16 mouse cellular contexts compared by ENCODE assay signal in genomic region chr17:73068321-73068992, GRCm38 (mm10). TPM values are rescaled to one million over a fixed set of nuclear protein-coding genes. Genes with fewer than 3 reads are reported as not detected.
DNase-seq lines count a peak whose midpoint lies in the region; ATAC-seq and TF ChIP-seq lines count a peak whose summit lies in the region.
"Had no signal": no experiment of that assay in that cellular context is flagged by ENCODE, and none has a peak within 500 bp of the region (broad histone marks: within the 10 kb centered on the region; RNA-seq: fewer than 3 reads in every experiment).

No protein-coding gene starts in this region.

- H3K4me1 ChIP-seq in liver, embryonic 12.5 days, result no peaks in the 10 kb centered on the region
- H3K4me1 ChIP-seq in liver, embryonic 11.5 days (replicated peaks; ENCODE audit: control insufficient read depth, insufficient read depth, low read length), result peaks cover 8% of the 10 kb centered on the region; the same call in 1 of the 2 replicates
- peaks cover 30% of the 10 kb centered on the region for H3K4me1 ChIP-seq in stomach, embryonic 15.5 days

- H3K4me2 ChIP-seq in liver, embryonic 12.5 days, result no peak overlapping the region
- H3K4me2 ChIP-seq in liver, embryonic 11.5 days, result no peak overlapping the region
- H3K4me2 ChIP-seq in stomach, embryonic 15.5 days, result no peak overlapping the region

- no peak overlapping the region for H3K9ac ChIP-seq in liver, embryonic 12.5 days
- H3K9ac ChIP-seq in liver, embryonic 11.5 days (ENCODE audit: low read depth, low read length), result no peak overlapping the region
- H3K9ac ChIP-seq in stomach, embryonic 15.5 days, result no peak overlapping the region

- no peaks in the 10 kb centered on the region for H3K9me3 ChIP-seq in liver, embryonic 12.5 days (replicated peaks)
- H3K9me3 ChIP-seq in liver, embryonic 11.5 days (ENCODE audit: control insufficient read depth, low read length), result no peaks in the 10 kb centered on the region
- H3K9me3 ChIP-seq in stomach, embryonic 15.5 days, result no peaks in the 10 kb centered on the region
- H3K9me3 ChIP-seq: forebrain, embryonic 10.5 days; megakaryocyte, embryonic 14.5 days had no signal

- 56% methylated on average over 10 of the region's 10 CpGs for WGBS in liver, embryonic 12.5 days (ENCODE audit: insufficient replicate concordance)
- WGBS in liver, embryonic 11.5 days, result 70% methylated on average over 10 of the region's 10 CpGs
- 55% methylated on average over 10 of the region's 10 CpGs for WGBS in stomach, embryonic 15.5 days

- H3K4me3 ChIP-seq in gastrocnemius, adult 2 months, result no peak overlapping the region
- no peak overlapping the region for H3K4me3 ChIP-seq in liver, embryonic 12.5 days
- no peak overlapping the region for H3K4me3 ChIP-seq in liver, embryonic 11.5 days (ENCODE audit: low read depth, low read length)
- H3K4me3 ChIP-seq in stomach, embryonic 15.5 days (replicated peaks), result no peak overlapping the region
- no peak overlapping the region for H3K4me3 ChIP-seq in layer of hippocampus, adult 2 months
- H3K4me3 ChIP-seq: forebrain, embryonic 10.5 days had no signal

- H3K36me3 ChIP-seq in liver, embryonic 12.5 days, result no peaks in the 10 kb centered on the region
- H3K36me3 ChIP-seq in liver, embryonic 11.5 days (ENCODE audit: control insufficient read depth, insufficient read depth, low read length), result no peaks in the 10 kb centered on the region
- no peaks in the 10 kb centered on the region for H3K36me3 ChIP-seq in stomach, embryonic 15.5 days
- H3K36me3 ChIP-seq: forebrain, embryonic 10.5 days had no signal

- no peak for DNase-seq in gastrocnemius, adult 2 months
- DNase-seq in gastrocnemius, adult 18-20 months (ENCODE audit: low spot score), result no peak
- no peak for DNase-seq in liver, embryonic 11.5 days (ENCODE audit: low spot score)
- DNase-seq in heart, postnatal 10 days, result peak; percentile 52 to 58
- no peak for DNase-seq in layer of hippocampus, adult 2 months (ENCODE audit: low spot score in 2 of 2)
- DNase-seq in adrenal gland, postnatal 36 days, result no peak
- DNase-seq: adrenal gland, adult 2 months; embryo, embryonic 11 days; gastrocnemius, postnatal 10 days; layer of hippocampus, adult 9-11 months; left cerebral cortex, postnatal 4 days had no signal

- intact Hi-C loops in gastrocnemius, adult 2 months (cut with DNase I), result no loop called here
- intact Hi-C loops in heart, postnatal 10 days (cut with DNase I), result loop anchor here (5.0 kb wide), 1 partner anchor 41 kb away; no protein-coding TSS in a partner anchor

- H3K27ac ChIP-seq in gastrocnemius, adult 2 months, result peak overlapping the region; percentile 51; the same call in 1 of the 2 replicates
- 0 out of 2 replicates have a peak overlapping the region, but pooled peaks have one; percentile 21 for H3K27ac ChIP-seq in liver, embryonic 12.5 days
- no peak overlapping the region for H3K27ac ChIP-seq in liver, embryonic 11.5 days (ENCODE audit: low read depth, low read length)
- peak overlapping the region; percentile 80 for H3K27ac ChIP-seq in stomach, embryonic 15.5 days
- no peak overlapping the region for H3K27ac ChIP-seq in layer of hippocampus, adult 2 months
- H3K27ac ChIP-seq: forebrain, embryonic 10.5 days had no signal

- no peaks in the 10 kb centered on the region for H3K27me3 ChIP-seq in liver, embryonic 12.5 days (replicated peaks)
- H3K27me3 ChIP-seq in liver, embryonic 11.5 days (replicated peaks; ENCODE audit: control insufficient read depth, insufficient read depth, low read length), result no peaks in the 10 kb centered on the region
- H3K27me3 ChIP-seq in stomach, embryonic 15.5 days (replicated peaks), result no peaks in the 10 kb centered on the region

- TF ChIP-seq CTCF in gastrocnemius, adult 2 months (IDR thresholded peaks at IDR 0.05), result no peak
- no peak for TF ChIP-seq CTCF in layer of hippocampus, adult 2 months (conservative IDR thresholded peaks at IDR 0.05)

- ATAC-seq in liver, embryonic 12.5 days, result no peak
- no peak for ATAC-seq in liver, embryonic 11.5 days (replicated peaks; ENCODE audit: low FRiP score)
- ATAC-seq in stomach, embryonic 15.5 days (ENCODE audit: insufficient read depth, low FRiP score, low read depth), result no peak
- ATAC-seq: hindbrain, postnatal 0 days had no signal

RNA-seq across cellular contexts. Expression of gene Lclat1, which starts 39.3 kb away (rescaled TPM):
- 10 to 100 TPM; 14.6 to 17.8 TPM for total RNA-seq in gastrocnemius, adult 2 months (2021)
- 10 to 100 TPM; 16.6 to 21.4 TPM for total RNA-seq in gastrocnemius, adult 18-20 months (2021)
- 4.5 and 4.8 TPM in 2 replicates for polyA plus RNA-seq in liver, embryonic 12.5 days (2016; fragmentation: Nextera tagmentation; extraction: Ambion mirVana)
- 11.4 and 13.3 TPM in 2 replicates for polyA plus RNA-seq in liver, embryonic 11.5 days (2014; fragmentation: Nextera tagmentation; extraction: Ambion mirVana)
- 100 to 1,000 TPM; 139 to 218 TPM for total RNA-seq in heart, postnatal 10 days (2021)
- 11.3 and 17.3 TPM in 2 replicates for polyA plus RNA-seq in stomach, embryonic 15.5 days (2015; fragmentation: Nextera tagmentation; extraction: Ambion mirVana)
- 10 to 100 TPM; 32.9 to 34.6 TPM for total RNA-seq in layer of hippocampus, adult 2 months (2021)
- 10 to 100 TPM; 39.4 to 48.0 TPM for total RNA-seq in adrenal gland, postnatal 36 days (2021)

Comparison
In these comparisons a context has a peak if more than half of its experiments do, and no peak if none do; other contexts are left out.
1. H3K27ac ChIP-seq: peak in gastrocnemius, adult 2 months (single experiment), liver, embryonic 12.5 days (single experiment) and stomach, embryonic 15.5 days (single experiment); none in liver, embryonic 11.5 days (single experiment) and layer of hippocampus, adult 2 months (single experiment).
2. DNase-seq: peak in heart, postnatal 10 days (2 of 2); none in gastrocnemius, adult 2 months (single experiment), gastrocnemius, adult 18-20 months (single experiment), liver, embryonic 11.5 days (single experiment), layer of hippocampus, adult 2 months (0 of 2) and adrenal gland, postnatal 36 days (0 of 2).